Mouse (Mus musculus) heart, adult 2 months (tissue): ENCODE measurements at regions not wholly inside any gene's neighbourhood (a gene's known extent, or its start where the extent isn't known, plus 50 kb on each side); places are given as distances from the start of the nearest gene placed in this dataset.

Experiments used
- CTCF ChIP-seq: fragments of 200-600 bp; IDR thresholded peaks from 2 replicates; pipeline ENCODE4 v1.8.1; 2022; ENCODE audit warnings: antibody characterized with exemption, mild to moderate bottlenecking, moderate library complexity
- EP300 ChIP-seq: fragments of 200-500 bp; IDR thresholded peaks from 2 replicates; pipeline ENCODE4 v1.6.1; 2011; ENCODE audit warnings: low read depth, low read length, control low read depth; ENCODE audit not compliant: insufficient read depth
- POLR2A ChIP-seq: fragments of 200-500 bp; IDR thresholded peaks from 2 replicates; pipeline ENCODE4 v1.6.1; 2011; ENCODE audit warnings: mild to moderate bottlenecking, low read depth, low read length, control low read depth; ENCODE audit not compliant: insufficient read depth

DNA sequence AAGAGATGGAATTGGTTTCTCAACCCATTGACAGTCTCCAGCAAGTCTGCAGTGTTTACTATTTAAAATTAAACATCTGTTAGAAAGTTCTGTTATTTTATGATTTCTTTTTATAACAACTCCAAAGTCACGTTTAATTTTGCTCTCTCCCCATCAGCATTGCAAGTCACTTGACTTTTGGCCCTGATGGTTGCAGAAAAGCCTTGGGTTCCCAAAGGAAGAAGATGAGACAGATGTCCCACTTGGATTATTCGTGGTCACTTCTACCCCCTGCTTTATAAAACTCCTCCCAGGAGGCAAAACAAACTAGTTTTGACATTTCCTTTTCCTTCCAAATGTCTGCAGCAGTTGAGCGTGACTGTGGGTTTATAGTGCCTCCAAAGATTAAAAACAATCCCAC lies 502.9 kb upstream of the Jmjd1c start:
- TF ChIP-seq CTCF: no peak
- no peak for TF ChIP-seq EP300
- TF ChIP-seq POLR2A: no peak
